10 mouse cellular contexts compared by ENCODE assay signal in the genomic region with DNA sequence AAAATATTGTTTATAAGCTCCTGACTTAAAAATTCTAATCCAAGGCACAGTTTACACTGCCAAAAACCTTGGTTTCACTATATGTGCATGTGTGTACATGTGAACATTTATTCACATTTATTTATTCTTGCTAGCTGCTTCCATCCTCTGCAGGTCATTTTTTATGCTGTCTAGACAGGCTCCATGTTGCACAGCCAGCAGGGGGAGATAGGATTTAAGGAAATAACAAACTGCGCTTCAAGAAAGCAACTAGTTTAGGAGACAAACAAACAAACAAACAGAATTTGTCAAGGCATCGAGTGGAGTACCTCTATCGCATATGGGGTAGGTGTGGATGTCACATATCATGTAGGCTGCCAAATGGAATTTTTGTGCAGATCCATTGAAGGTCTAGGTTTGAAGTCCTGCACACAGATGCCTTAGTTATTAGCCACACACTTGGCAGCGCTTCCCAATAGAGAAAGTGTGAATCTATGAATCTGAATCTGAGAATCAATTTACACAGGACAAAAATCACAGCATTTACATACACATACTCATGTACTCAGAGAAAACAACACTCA.
DNase-seq lines count a peak whose midpoint lies in the region; ATAC-seq and TF ChIP-seq lines count a peak whose summit lies in the region.
"Had no signal": no experiment of that assay in that cellular context is flagged by ENCODE, and none has a peak within 500 bp of the region (broad histone marks: within the 10 kb centered on the region; RNA-seq: fewer than 3 reads in every experiment).

No protein-coding gene starts in this region.

- ATAC-seq in hindbrain, embryonic 12.5 days (ENCODE audit: low FRiP score): 0 out of 2 replicates have a peak, but pooled peaks have one; percentile 61
- ATAC-seq: inflammation-experienced regulatory T-cells, adult 6 months; liver, embryonic 12.5 days had no signal

- TF ChIP-seq CTCF in thymus, adult 2 months (IDR thresholded peaks at IDR 0.05; ENCODE audit: borderline replicate concordance, control insufficient read depth, extremely low read depth, insufficient read depth, low read length, poor library complexity): no peak

- no peak overlapping the region for H3K9ac ChIP-seq in hindbrain, embryonic 12.5 days
- H3K9ac ChIP-seq: liver, embryonic 12.5 days had no signal

- 71% methylated on average over 4 of the region's 4 CpGs for WGBS in hindbrain, embryonic 12.5 days
- WGBS in hindbrain, embryonic 10.5 days: 84% methylated on average over 4 of the region's 4 CpGs
- WGBS in thymus, adult 2 months: 79% methylated on average over 4 of the region's 4 CpGs

- H3K4me2 ChIP-seq in hindbrain, embryonic 12.5 days (replicated peaks): no peak overlapping the region
- H3K4me2 ChIP-seq: liver, embryonic 12.5 days had no signal

- no peaks in the 10 kb centered on the region for H3K9me3 ChIP-seq in hindbrain, embryonic 12.5 days (replicated peaks)
- no peaks in the 10 kb centered on the region for H3K9me3 ChIP-seq in hindbrain, embryonic 10.5 days
- H3K9me3 ChIP-seq: liver, embryonic 12.5 days had no signal

- H3K27me3 ChIP-seq in hindbrain, embryonic 12.5 days: no peaks in the 10 kb centered on the region
- no peaks in the 10 kb centered on the region for H3K27me3 ChIP-seq in hindbrain, embryonic 10.5 days (ENCODE audit: insufficient read depth, poor library complexity, severe bottlenecking)
- H3K27me3 ChIP-seq in thymus, adult 2 months (ENCODE audit: control insufficient read depth, insufficient read depth, low read length): no peaks in the 10 kb centered on the region
- H3K27me3 ChIP-seq: liver, embryonic 12.5 days had no signal

- peak; percentile 9 for DNase-seq in adrenal gland, postnatal 10 days
- DNase-seq in adrenal gland, adult 18-20 months (ENCODE audit: low spot score in 2 of 2): no peak
- DNase-seq in hindbrain, embryonic 10.5 days (ENCODE audit: low spot score): no peak
- DNase-seq in ZHBTc4 (ENCODE audit: low read depth, low spot score): peak; percentile 5
- DNase-seq in kidney, postnatal 4 days: peak; percentile 16 to 33
- no peak for DNase-seq in yolk sac, embryonic 10.5 days (ENCODE audit: low spot score)
- no peak for DNase-seq in thymus, adult 2 months

- H3K4me3 ChIP-seq in hindbrain, embryonic 12.5 days: no peak overlapping the region
- no peak overlapping the region for H3K4me3 ChIP-seq in hindbrain, embryonic 10.5 days
- no peak overlapping the region for H3K4me3 ChIP-seq in thymus, adult 2 months (ENCODE audit: control insufficient read depth, insufficient read depth, low read length)
- H3K4me3 ChIP-seq: liver, embryonic 12.5 days had no signal

- no peaks in the 10 kb centered on the region for H3K4me1 ChIP-seq in hindbrain, embryonic 12.5 days
- no peaks in the 10 kb centered on the region; the same call in 1 of the 2 replicates for H3K4me1 ChIP-seq in hindbrain, embryonic 10.5 days (replicated peaks)
- H3K4me1 ChIP-seq in thymus, adult 2 months (replicated peaks; ENCODE audit: control insufficient read depth, insufficient read depth, low read length): no peaks in the 10 kb centered on the region
- H3K4me1 ChIP-seq: liver, embryonic 12.5 days had no signal

- no peak overlapping the region for H3K27ac ChIP-seq in hindbrain, embryonic 12.5 days
- H3K27ac ChIP-seq in hindbrain, embryonic 10.5 days: no peak overlapping the region
- H3K27ac ChIP-seq in thymus, adult 2 months (ENCODE audit: control insufficient read depth, insufficient read depth, low read length): no peak overlapping the region
- H3K27ac ChIP-seq: liver, embryonic 12.5 days had no signal

- no peaks in the 10 kb centered on the region for H3K36me3 ChIP-seq in hindbrain, embryonic 12.5 days
- H3K36me3 ChIP-seq in hindbrain, embryonic 10.5 days: no peaks in the 10 kb centered on the region
- H3K36me3 ChIP-seq in thymus, adult 2 months (ENCODE audit: control insufficient read depth, insufficient read depth, low read length): no peaks in the 10 kb centered on the region
- H3K36me3 ChIP-seq: liver, embryonic 12.5 days had no signal

- no peak for TF ChIP-seq POLR2A in thymus, adult 2 months (IDR thresholded peaks at IDR 0.05; ENCODE audit: control insufficient read depth, extremely low read depth, insufficient read depth, low read length, poor library complexity)

Comparison
In these comparisons a context has a peak if more than half of its experiments do, and no peak if none do; other contexts are left out.
1. DNase-seq: peak in adrenal gland, postnatal 10 days (single experiment), ZHBTc4 (single experiment) and kidney, postnatal 4 days (2 of 2); none in adrenal gland, adult 18-20 months (0 of 2), hindbrain, embryonic 10.5 days (single experiment), yolk sac, embryonic 10.5 days (single experiment) and thymus, adult 2 months (single experiment).